Mouse (Mus musculus) CH12.LX (cell line): ENCODE results near the gene Fam20b.

Source experiments
- BHLHE40 ChIP-seq: IDR thresholded peaks from 2 replicates; pipeline ENCODE4 v1.6.1; 2011; ENCODE audit warnings: mild to moderate bottlenecking, low read depth, low read length, improper control_type of control experiment
- CTCF ChIP-seq, 2 experiments: IDR thresholded peaks in 1 of 2; conservative IDR thresholded peaks in 1 of 2; 2 replicates each; pipeline ENCODE4 v1.5.1; 2011 to 2012; ENCODE audit warnings: low read depth in 2 of 2, low read length in 2 of 2, improper control_type of control experiment in 1 of 2, inconsistent platforms in 1 of 2, mild to moderate bottlenecking in 1 of 2, moderate library complexity in 1 of 2
- E2F4 ChIP-seq: IDR thresholded peaks from 2 replicates; pipeline ENCODE4 v1.6.1; 2011; ENCODE audit warnings: low read depth, low read length, improper control_type of control experiment; ENCODE audit not compliant: insufficient replicate concordance
- GABPA ChIP-seq: IDR thresholded peaks from 2 replicates; pipeline ENCODE4 v1.6.1; 2012; ENCODE audit warnings: low read depth, low read length, improper control_type of control experiment, inconsistent platforms; ENCODE audit not compliant: insufficient replicate concordance
- HCFC1 ChIP-seq: IDR thresholded peaks from 2 replicates; pipeline ENCODE4 v1.6.1; 2012; ENCODE audit warnings: low read depth, mild to moderate bottlenecking, inconsistent platforms, low read length, improper control_type of control experiment
- IRF4 ChIP-seq: IDR thresholded peaks from 2 replicates; pipeline ENCODE4 v1.6.1; 2014; ENCODE audit warnings: low read depth, mild to moderate bottlenecking, inconsistent platforms, low read length, improper control_type of control experiment
- NELFE ChIP-seq: IDR thresholded peaks from 2 replicates; pipeline ENCODE4 v1.6.1; 2011; ENCODE audit warnings: low read depth, low read length, improper control_type of control experiment
- POLR2AphosphoS2 ChIP-seq: IDR thresholded peaks from 2 replicates; pipeline ENCODE4 v1.6.1; 2011; ENCODE audit warnings: low read depth, low read length, improper control_type of control experiment
- USF1 ChIP-seq: IDR thresholded peaks from 2 replicates; pipeline ENCODE4 v1.6.1; 2014; ENCODE audit warnings: low read depth, mild to moderate bottlenecking, inconsistent platforms, low read length, improper control_type of control experiment
- ZKSCAN1 ChIP-seq: IDR thresholded peaks from 2 replicates; pipeline ENCODE4 v1.6.1; 2012; ENCODE audit warnings: low read depth, inconsistent platforms, low read length, improper control_type of control experiment, borderline replicate concordance

- TF ChIP-seq E2F4 (no peak), IRF4 (no peak), HCFC1 (no peak), USF1 (no peak), BHLHE40 (no peak), GABPA (no peak), ZKSCAN1 (no peak), POLR2AphosphoS2 (no peak), CTCF (conservative IDR thresholded peaks at IDR 0.05 in 1 of 2, IDR thresholded peaks at IDR 0.05 in 1 of 2; ENCODE audit: low read depth in 2 of 2, low read length in 2 of 2) (peak in 1 of 2 experiments; percentile 68; a peak in 2 of 4 replicates), NELFE (no peak)
Measured at GRCm38 (mm10) chr1:156640577-156640976, 78.3 kb downstream of the Fam20b start.
